Mouse (Mus musculus) MN1 (cell line): ENCODE measurements around the gene Mrpl32.

Experiments used
- DNase-seq: peaks from one replicate; pipeline ENCODE4 v3.0.0-alpha.2; 2016; ENCODE audit warnings: low spot score

Gene Mrpl32

GRCm38 (mm10) chr13:14612926-14613529 lies at the start of gene Mrpl32, which contains the start of gene Psma2:
Gene Mrpl32, minus strand, starts transcription at chr13:14613165.
Gene Psma2, plus strand, starts transcription at chr13:14613240.
- DNase-seq: peak; percentile 99

GRCm38 (mm10) chr13:14649301-14649700 lies 36.3 kb upstream of the Mrpl32 start:
- DNase-seq: peak; percentile 25

GRCm38 (mm10) chr13:14639998-14640397 lies 27.0 kb upstream of the Mrpl32 start:
- no peak for DNase-seq

- peak; percentile 93 for DNase-seq
Observed at GRCm38 (mm10) chr13:14629726-14630641, 17.0 kb upstream of the Mrpl32 start, which contains the start of gene AW209491. Gene AW209491, plus strand, starts transcription at chr13:14630154.

GRCm38 (mm10) chr13:14618724-14619123 lies 5.8 kb upstream of the Mrpl32 start:
- DNase-seq: peak; percentile 66

GRCm38 (mm10) chr13:14613553-14613952 lies 588 bp upstream of the Mrpl32 start:
- DNase-seq: no peak

GRCm38 (mm10) chr13:14612463-14612862 lies 502 bp downstream of the Mrpl32 start:
- DNase-seq: no peak

- DNase-seq: no peak
Observed at GRCm38 (mm10) chr13:14607616-14608015, 5.3 kb downstream of the Mrpl32 start.

- no peak for DNase-seq
Observed at GRCm38 (mm10) chr13:14602744-14603143, 10.2 kb downstream of the Mrpl32 start.

- DNase-seq: no peak
Observed at GRCm38 (mm10) chr13:14580392-14580791, 32.6 kb downstream of the Mrpl32 start.

GRCm38 (mm10) chr13:14574128-14574527 lies 38.8 kb downstream of the Mrpl32 start:
- no peak for DNase-seq

GRCm38 (mm10) chr13:14561336-14561735 lies 51.6 kb downstream of the Mrpl32 start:
- no peak for DNase-seq
